Mouse (Mus musculus) erythroblast, embryonic 14.5 days (primary cell): ENCODE data around the gene Cntnap5a. TPM values are rescaled to one million over a fixed set of nuclear protein-coding genes. Genes with fewer than 3 reads are reported as not detected.

Source experiments
- H3K27me3 ChIP-seq: 2 replicates; pipeline ENCODE4 v1.6.1; 2012; ENCODE audit warnings: inconsistent platforms; ENCODE audit not compliant: control insufficient read depth
- H3K36me3 ChIP-seq: 2 replicates; pipeline ENCODE4 v1.6.1; 2012; ENCODE audit warnings: mild to moderate bottlenecking, inconsistent platforms; ENCODE audit not compliant: control insufficient read depth
- H3K4me1 ChIP-seq: 2 replicates; pipeline ENCODE4 v1.6.1; 2012; ENCODE audit warnings: inconsistent platforms; ENCODE audit not compliant: control insufficient read depth
- H3K4me3 ChIP-seq: replicated peaks from 2 replicates; pipeline ENCODE3; 2012; ENCODE audit warnings: moderate library complexity, mild to moderate bottlenecking, inconsistent platforms
- H3K9me3 ChIP-seq: 2 replicates; pipeline ENCODE4 v1.6.1; 2012; ENCODE audit warnings: low read length, inconsistent platforms, mixed read lengths; ENCODE audit not compliant: control insufficient read depth
- GATA1 ChIP-seq: IDR thresholded peaks from 2 replicates; pipeline ENCODE4 v1.6.1; 2012; ENCODE audit warnings: low read length, inconsistent platforms, mixed read lengths
- TAL1 ChIP-seq: IDR thresholded peaks from 3 replicates; pipeline ENCODE4 v1.6.1; 2012; ENCODE audit warnings: low read length, inconsistent platforms, mixed read lengths
- polyA plus RNA-seq: library from polyadenylated mRNA; stranded (reverse); fragments of >175 nt; gene quantifications from 2 replicates; pipeline ENCODE4 v1.2.3, GENCODE M21; 2012

The Cntnap5a gene
- polyA plus RNA-seq, 1 experiment, result not detected

GRCm38 (mm10) chr1:116488780-116489569 lies 804.4 kb downstream of the Cntnap5a start:
- Histone ChIP-seq H3K27me3 (no peaks in the 10 kb centered on the region), H3K4me3 (no peak overlapping the region), H3K9me3 (no peaks in the 10 kb centered on the region), H3K36me3 (no peaks in the 10 kb centered on the region), H3K4me1 (no peaks in the 10 kb centered on the region)
- TF ChIP-seq GATA1 (no peak), TAL1 (no peak)

DNA sequence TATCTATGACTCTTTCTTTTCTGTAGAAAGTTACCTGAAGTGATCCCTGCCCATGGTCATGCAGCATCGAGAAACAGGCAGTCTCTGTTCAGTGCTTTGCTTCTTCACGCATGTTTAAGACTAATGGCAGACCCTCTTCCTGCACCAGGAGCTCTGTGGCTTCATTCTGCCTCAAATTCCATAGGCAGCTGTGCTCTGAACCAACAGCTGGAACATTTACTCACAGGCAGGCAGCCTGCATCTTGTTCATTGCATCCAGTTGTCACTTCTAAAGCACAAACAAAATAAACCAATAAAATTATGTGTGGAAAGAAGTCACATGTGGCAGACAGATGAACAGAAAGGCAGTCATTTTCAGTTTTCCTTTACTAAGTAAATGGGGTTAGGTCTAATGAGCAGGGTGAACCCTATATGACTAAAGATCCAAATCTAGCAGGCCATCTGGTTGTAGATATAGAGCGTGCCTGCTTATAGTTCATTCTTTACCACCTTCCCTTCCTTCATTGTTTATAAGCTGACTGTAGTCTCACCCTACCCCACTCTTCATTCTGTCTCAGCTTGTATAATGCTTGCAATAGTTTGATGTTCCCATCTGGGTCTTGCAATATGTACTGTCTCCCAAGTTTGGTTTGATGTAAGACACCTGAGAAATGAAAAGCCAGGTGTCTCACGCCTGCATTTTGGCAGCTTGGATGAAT lies 893.6 kb downstream of the Cntnap5a start:
- Histone ChIP-seq H3K36me3 (no peaks in the 10 kb centered on the region), H3K9me3 (no peaks in the 10 kb centered on the region), H3K27me3 (no peaks in the 10 kb centered on the region), H3K4me3 (no peak overlapping the region), H3K4me1 (no peaks in the 10 kb centered on the region)
- no peak for TF ChIP-seq TAL1
- no peak for TF ChIP-seq GATA1

DNA sequence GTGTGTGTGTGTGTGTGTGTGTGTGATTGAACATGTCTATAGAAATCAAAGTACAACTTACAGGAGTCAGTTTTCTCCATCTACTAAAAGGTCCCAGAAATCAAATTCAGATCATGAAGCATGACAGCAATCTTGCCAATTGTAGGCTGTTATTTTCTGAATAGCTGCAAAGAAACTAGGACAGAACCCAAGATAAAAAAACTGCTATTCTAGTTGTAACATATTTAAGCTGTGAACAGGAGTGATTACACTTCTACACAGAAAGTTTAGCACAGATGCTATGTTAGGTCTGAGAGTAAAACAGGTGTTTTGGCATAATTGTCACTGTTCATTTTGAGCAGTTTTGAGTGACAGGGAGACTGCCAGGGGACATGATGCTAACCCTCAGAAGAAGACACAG lies 931.7 kb downstream of the Cntnap5a start:
- no peak for TF ChIP-seq TAL1
- no peak for TF ChIP-seq GATA1
- H3K4me3 ChIP-seq, result no peak overlapping the region
- H3K9me3 ChIP-seq, result no peaks in the 10 kb centered on the region
- H3K27me3 ChIP-seq, result no peaks in the 10 kb centered on the region
- H3K36me3 ChIP-seq, result no peaks in the 10 kb centered on the region
- H3K4me1 ChIP-seq, result no peaks in the 10 kb centered on the region
